Mouse (Mus musculus): Measurements from ENCODE around the gene Stra6.

DNA sequence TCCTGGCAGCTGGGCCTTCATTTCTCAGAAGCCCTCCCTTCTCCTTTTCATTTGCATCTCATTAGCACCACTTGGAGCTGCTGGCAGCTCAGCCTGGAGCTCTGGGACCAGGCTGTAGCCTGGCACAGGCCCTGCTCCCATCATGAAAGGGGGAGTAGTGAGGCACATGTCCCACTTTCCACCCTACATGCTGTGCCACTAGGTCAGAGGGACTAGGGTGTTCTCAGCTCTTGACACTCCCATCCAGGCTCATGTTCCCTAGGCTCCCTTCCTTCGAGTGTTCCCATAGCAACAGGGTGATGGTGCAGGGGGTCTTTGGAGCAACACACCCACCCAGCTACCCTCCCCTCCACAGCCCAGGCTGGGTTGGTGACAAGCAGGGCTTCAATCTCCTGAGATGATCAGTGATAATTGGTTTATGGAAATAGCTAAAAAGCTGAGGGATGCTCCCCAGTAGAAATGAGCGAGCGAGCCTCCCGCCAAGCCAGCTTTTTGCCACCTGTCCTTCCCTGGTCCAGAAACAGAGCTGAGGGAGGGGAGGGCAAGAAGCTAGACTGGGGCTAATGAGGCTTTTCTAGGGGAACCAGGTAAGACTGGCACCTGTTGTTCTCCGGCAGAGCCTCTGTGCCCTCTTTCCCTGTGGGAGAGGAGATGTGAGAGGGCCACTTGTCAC lies 33.2 kb downstream of the Stra6 start:
- no peak for TF ChIP-seq CTCF (IDR thresholded peaks at IDR 0.05; ENCODE audit: low read depth)
- no peak for TF ChIP-seq EP300 (IDR thresholded peaks at IDR 0.05; ENCODE audit: low read depth)

Data from liver, embryonic 14.5 days (tissue).